Mouse (Mus musculus) thymus, adult 2 months (tissue): ENCODE measurements around the gene Bmpr2. TPM values are rescaled to one million over a fixed set of nuclear protein-coding genes. Genes with fewer than 3 reads are reported as not detected.

ENCODE experiments used
- DNase-seq: peaks from one replicate; pipeline ENCODE4 v3.0.0; 2021
- H3K27ac ChIP-seq: fragments of 200-500 bp; 2 replicates; pipeline ENCODE4 v1.5.1; 2012; ENCODE audit warnings: low read length, control low read depth; ENCODE audit not compliant: control insufficient read depth, insufficient read depth
- H3K27me3 ChIP-seq: fragments of 200-500 bp; 2 replicates; pipeline ENCODE4 v1.6.1; 2012; ENCODE audit warnings: mild to moderate bottlenecking, low read length, moderate library complexity, mixed read lengths; ENCODE audit not compliant: control insufficient read depth, insufficient read depth
- H3K36me3 ChIP-seq: fragments of 200-500 bp; 2 replicates; pipeline ENCODE4 v1.6.1; 2012; ENCODE audit warnings: mild to moderate bottlenecking, low read length, moderate library complexity; ENCODE audit not compliant: control insufficient read depth, insufficient read depth
- H3K4me1 ChIP-seq: fragments of 200-500 bp; replicated peaks from 2 replicates; pipeline ENCODE4 v1.6.1; 2012; ENCODE audit warnings: low read length; ENCODE audit not compliant: control insufficient read depth, insufficient read depth
- H3K4me3 ChIP-seq: fragments of 200-500 bp; 2 replicates; pipeline ENCODE4 v1.5.1; 2012; ENCODE audit warnings: mild to moderate bottlenecking, low read length, control low read depth, moderate library complexity; ENCODE audit not compliant: control insufficient read depth, insufficient read depth
- CTCF ChIP-seq: fragments of 200-500 bp; IDR thresholded peaks from 2 replicates; pipeline ENCODE4 v1.5.1; 2012; ENCODE audit warnings: mild to moderate bottlenecking, control low read depth, low read length, moderate library complexity, borderline replicate concordance; ENCODE audit not compliant: control insufficient read depth, poor library complexity, insufficient read depth; ENCODE audit errors: extremely low read depth
- POLR2A ChIP-seq: fragments of 200-500 bp; IDR thresholded peaks from 2 replicates; pipeline ENCODE4 v1.6.1; 2012; ENCODE audit warnings: mild to moderate bottlenecking, low read length, control low read depth, moderate library complexity; ENCODE audit not compliant: control insufficient read depth, poor library complexity, insufficient read depth; ENCODE audit errors: extremely low read depth
- WGBS: fragments of 180-500 bp; shearing (Covaris S2); methylation state at CpG from one replicate; pipeline ENCODE4 v1.1.7; 2018; 5-methylcytosine and 5-hydroxymethylcytosine counted together
- polyA plus RNA-seq: library from polyadenylated mRNA; depleted of rRNA; stranded (reverse); fragments of >200 nt; gene quantifications from 2 replicates; pipeline ENCODE4 v1.2.3, GENCODE M21; 2012

Gene Bmpr2
- polyA plus RNA-seq, 1 experiment: 2.4 TPM

GRCm38 (mm10) chr1:59781080-59781479 lies 17.9 kb downstream of the Bmpr2 start:
- Histone ChIP-seq H3K27me3 (no peaks in the 10 kb centered on the region), H3K36me3 (no peaks in the 10 kb centered on the region), H3K27ac (no peak overlapping the region), H3K4me3 (no peak overlapping the region), H3K4me1 (no peaks in the 10 kb centered on the region)
- DNase-seq: no peak
- 88% methylated on average over 1 of the region's 1 CpGs for WGBS
- TF ChIP-seq POLR2A (no peak), CTCF (no peak)

GRCm38 (mm10) chr1:59788975-59789374 lies 25.8 kb downstream of the Bmpr2 start:
- WGBS: 95% methylated on average over 6 of the region's 6 CpGs
- TF ChIP-seq POLR2A (no peak), CTCF (no peak)
- Histone ChIP-seq H3K4me1 (no peaks in the 10 kb centered on the region), H3K27ac (no peak overlapping the region), H3K4me3 (no peak overlapping the region), H3K36me3 (no peaks in the 10 kb centered on the region), H3K27me3 (no peaks in the 10 kb centered on the region)
- no peak for DNase-seq

DNA sequence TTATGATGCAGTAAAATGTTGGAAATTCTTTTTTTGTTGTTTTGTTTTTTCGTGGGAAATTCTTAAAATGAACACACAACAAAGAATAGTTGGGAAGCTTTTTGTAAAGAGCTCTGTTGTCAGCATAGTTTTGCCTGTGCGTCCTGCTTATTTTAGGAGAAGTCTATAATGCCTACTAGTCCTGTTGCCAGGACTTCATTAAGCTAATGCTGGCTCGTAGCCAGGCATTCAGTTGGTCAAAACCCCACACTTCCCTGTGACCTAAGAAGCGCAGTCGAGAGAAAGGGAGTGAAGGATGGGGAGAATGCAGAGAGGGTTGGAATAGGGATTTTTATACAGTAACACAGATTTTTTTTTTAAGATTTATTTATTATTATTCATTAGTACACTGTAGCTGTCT lies 26.5 kb downstream of the Bmpr2 start:
- TF ChIP-seq CTCF (no peak), POLR2A (no peak)
- Histone ChIP-seq H3K4me3 (no peak overlapping the region), H3K27me3 (no peaks in the 10 kb centered on the region), H3K36me3 (no peaks in the 10 kb centered on the region), H3K4me1 (no peaks in the 10 kb centered on the region), H3K27ac (no peak overlapping the region)
- DNase-seq: no peak
- WGBS: 91% methylated on average over 5 of the region's 5 CpGs

GRCm38 (mm10) chr1:59795336-59795735 lies 32.1 kb downstream of the Bmpr2 start:
- 33% methylated on average over 1 of the region's 1 CpGs for WGBS
- Histone ChIP-seq H3K27ac (no peak overlapping the region), H3K27me3 (no peaks in the 10 kb centered on the region), H3K4me1 (no peaks in the 10 kb centered on the region), H3K4me3 (no peak overlapping the region), H3K36me3 (no peaks in the 10 kb centered on the region)
- DNase-seq: no peak
- TF ChIP-seq POLR2A: no peak
- TF ChIP-seq CTCF: no peak

- no peak overlapping the region for H3K4me3 ChIP-seq
- no peaks in the 10 kb centered on the region for H3K4me1 ChIP-seq
- no peaks in the 10 kb centered on the region for H3K36me3 ChIP-seq
- H3K27me3 ChIP-seq: no peaks in the 10 kb centered on the region
- TF ChIP-seq CTCF (no peak), POLR2A (no peak)
- no peak overlapping the region for H3K27ac ChIP-seq
- DNase-seq: no peak
- WGBS: 91% methylated on average over 2 of the region's 2 CpGs
Measured at GRCm38 (mm10) chr1:59797865-59798264, 34.7 kb downstream of the Bmpr2 start.

DNA sequence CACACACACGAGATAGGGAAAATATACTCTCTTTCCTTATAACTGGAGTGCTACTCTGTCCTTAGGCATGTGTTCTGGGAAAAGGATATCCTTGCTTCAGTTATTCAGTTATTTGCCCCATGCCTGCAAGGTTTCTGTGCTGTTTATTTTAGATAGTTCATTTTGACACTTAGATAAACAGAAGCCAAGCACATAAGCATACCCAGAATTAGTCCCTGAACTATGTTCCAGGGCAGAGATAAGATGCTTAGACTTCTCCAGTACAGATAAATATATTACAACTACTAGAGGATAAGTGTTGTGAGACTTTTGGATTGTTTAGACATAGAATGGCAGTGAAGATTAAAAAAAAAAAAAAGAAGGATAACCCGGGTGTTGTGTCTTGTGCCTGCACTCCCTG lies 41.2 kb downstream of the Bmpr2 start:
- Histone ChIP-seq H3K27ac (no peak overlapping the region), H3K4me1 (no peaks in the 10 kb centered on the region), H3K27me3 (no peaks in the 10 kb centered on the region), H3K4me3 (no peak overlapping the region), H3K36me3 (no peaks in the 10 kb centered on the region)
- TF ChIP-seq CTCF: no peak
- no peak for TF ChIP-seq POLR2A
- DNase-seq: no peak
- 90% methylated on average over 2 of the region's 2 CpGs for WGBS

- Histone ChIP-seq H3K27ac (no peak overlapping the region), H3K36me3 (no peaks in the 10 kb centered on the region), H3K4me3 (no peak overlapping the region), H3K27me3 (no peaks in the 10 kb centered on the region), H3K4me1 (no peaks in the 10 kb centered on the region)
- DNase-seq: no peak
- TF ChIP-seq CTCF (no peak), POLR2A (no peak)
- WGBS: 82% methylated on average over 2 of the region's 2 CpGs
Measured at GRCm38 (mm10) chr1:59809921-59810320, 46.7 kb downstream of the Bmpr2 start.
